Mouse (Mus musculus) myocyte (in vitro differentiated cells): Measurements from ENCODE around the gene Kif6. TPM values are rescaled to one million over a fixed set of nuclear protein-coding genes. Genes with fewer than 3 reads are reported as not detected.

Source experiments
- H3K27me3 ChIP-seq: one replicate; pipeline ENCODE4 v1.6.1; 2011; ENCODE audit not compliant: control insufficient read depth, insufficient read depth, insufficient read length
- H3K36me3 ChIP-seq: one replicate; pipeline ENCODE4 v1.6.1; 2011; ENCODE audit not compliant: control insufficient read depth, insufficient read depth
- H3K4me2 ChIP-seq: one replicate; pipeline ENCODE4 v1.6.1; 2011; ENCODE audit warnings: low read depth, control low read depth
- H3K4me3 ChIP-seq: one replicate; pipeline ENCODE4 v1.5.1; 2011; ENCODE audit warnings: mild to moderate bottlenecking, control low read depth, moderate library complexity
- H3K79me2 ChIP-seq: one replicate; pipeline ENCODE4 v1.6.1; 2011; ENCODE audit not compliant: control insufficient read depth, insufficient read depth
- H3ac ChIP-seq: one replicate; pipeline ENCODE4 v1.6.1; 2011; ENCODE audit not compliant: control insufficient read depth, insufficient read length
- CEBPB ChIP-seq: IDR thresholded peaks from 2 replicates; pipeline ENCODE4 v1.6.1; 2011; ENCODE audit warnings: mild to moderate bottlenecking, moderate library complexity; ENCODE audit not compliant: poor library complexity, insufficient read depth, severe bottlenecking
- E2F4 ChIP-seq: IDR thresholded peaks from one replicate; pipeline ENCODE4 v1.6.1; 2011; ENCODE audit warnings: mild to moderate bottlenecking, control low read depth, moderate library complexity; ENCODE audit not compliant: insufficient read depth
- MAX ChIP-seq: IDR thresholded peaks from one replicate; pipeline ENCODE4 v1.6.1; 2011; ENCODE audit warnings: low read depth, mild to moderate bottlenecking, control low read depth
- MYOD1 ChIP-seq, 3 experiments: IDR thresholded peaks; one replicate each; pipeline ENCODE4 v1.6.1; 2011; ENCODE audit warnings: control low read depth in 2 of 3, low read depth in 2 of 3, mild to moderate bottlenecking in 2 of 3, moderate library complexity in 1 of 3; ENCODE audit not compliant: insufficient read length in 2 of 3, control insufficient read depth in 1 of 3
- MYOG ChIP-seq, 3 experiments: IDR thresholded peaks; one replicate each; pipeline ENCODE4 v1.6.1; 2011; ENCODE audit warnings: control low read depth in 2 of 3, low read depth in 2 of 3, mild to moderate bottlenecking in 2 of 3; ENCODE audit not compliant: insufficient read length in 2 of 3, control insufficient read depth in 1 of 3, insufficient read depth in 1 of 3
- POLR2A ChIP-seq: IDR thresholded peaks from one replicate; pipeline ENCODE4 v1.6.1; 2011; ENCODE audit warnings: low read depth, mild to moderate bottlenecking, control low read depth, moderate library complexity; ENCODE audit not compliant: insufficient read length
- POLR2AphosphoS2 ChIP-seq: IDR thresholded peaks from one replicate; pipeline ENCODE4 v1.6.1; 2011; ENCODE audit warnings: low read depth, control low read depth; ENCODE audit not compliant: insufficient read length
- REST ChIP-seq: IDR thresholded peaks from one replicate; pipeline ENCODE4 v1.6.1; 2011; ENCODE audit warnings: mild to moderate bottlenecking, control low read depth, moderate library complexity; ENCODE audit not compliant: insufficient read depth, insufficient read length
- SRF ChIP-seq: IDR thresholded peaks from one replicate; pipeline ENCODE4 v1.6.1; 2011; ENCODE audit warnings: low read depth; ENCODE audit not compliant: control insufficient read depth, insufficient read length
- TCF12 ChIP-seq: IDR thresholded peaks from one replicate; pipeline ENCODE4 v1.6.1; 2011; ENCODE audit warnings: mild to moderate bottlenecking, control low read depth; ENCODE audit not compliant: poor library complexity, insufficient read depth, severe bottlenecking
- TCF3 ChIP-seq: IDR thresholded peaks from one replicate; pipeline ENCODE4 v1.6.1; 2011; ENCODE audit warnings: low read depth, control low read depth; ENCODE audit not compliant: insufficient read length
- USF1 ChIP-seq: IDR thresholded peaks from one replicate; pipeline ENCODE4 v1.6.1; 2011; ENCODE audit warnings: low read depth, mild to moderate bottlenecking, control low read depth, moderate library complexity
- polyA plus RNA-seq: library from polyadenylated mRNA; unstranded; fragments of >200 nt; fragmentation: generic; extraction: Trizol; gene quantifications from one replicate; pipeline ENCODE4 v1.2.1, GENCODE M21; 2012; ENCODE audit warnings: missing spikeins

Gene Kif6
- polyA plus RNA-seq, 1 experiment = 0.07 TPM

DNA sequence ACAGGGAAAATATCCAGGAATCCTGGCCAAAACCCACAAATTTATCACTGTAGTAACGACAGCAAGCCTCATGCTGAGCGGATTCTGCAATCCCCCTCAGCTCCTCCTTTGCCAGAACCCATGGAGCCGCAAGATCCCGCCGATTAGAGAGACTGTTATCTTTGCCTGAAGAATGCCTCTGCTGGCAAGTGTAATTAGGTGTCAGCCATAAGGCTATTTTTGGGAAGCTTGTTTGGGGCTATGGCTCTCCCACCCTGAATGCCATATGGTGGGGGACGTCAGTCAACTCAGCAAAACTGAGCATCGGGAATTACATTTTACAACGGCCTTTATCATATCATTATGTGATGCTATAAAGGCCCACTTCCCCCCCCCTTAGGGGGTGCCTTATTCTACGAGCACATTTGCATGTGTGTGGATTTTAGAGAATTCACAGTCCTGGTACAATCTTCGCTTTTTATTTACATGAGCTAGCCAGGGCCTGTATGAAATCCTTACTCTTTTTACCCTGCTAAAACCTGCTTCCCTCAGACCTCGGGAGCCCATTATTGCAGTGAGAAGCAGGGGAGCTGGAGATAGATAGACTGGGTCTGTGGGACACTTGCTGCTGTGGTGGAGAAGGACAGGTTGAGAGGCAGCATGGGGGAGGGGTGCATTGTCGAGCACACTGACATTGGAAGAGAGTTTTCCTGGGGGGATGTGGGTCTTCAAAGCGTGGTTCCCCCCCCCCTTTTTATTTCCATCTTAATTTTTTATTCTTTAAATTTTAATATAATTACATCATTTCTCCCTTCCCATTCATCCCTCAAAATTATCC lies 252.6 kb downstream of the Kif6 start:
- Histone ChIP-seq H3K36me3 (no peaks in the 10 kb centered on the region), H3K27me3 (no peaks in the 10 kb centered on the region), H3ac (no peak overlapping the region), H3K4me2 (no peak overlapping the region), H3K4me3 (no peak overlapping the region), H3K79me2 (no peaks in the 10 kb centered on the region)
- TF ChIP-seq E2F4 (no peak), REST (no peak), POLR2A (no peak), USF1 (no peak), CEBPB (no peak), MYOD1 (IDR thresholded peaks at IDR 0.05; ENCODE audit: control insufficient read depth in 1 of 3, insufficient read length in 2 of 3, low read depth in 2 of 3) (no peak), TCF3 (no peak), MAX (no peak), MYOG (IDR thresholded peaks at IDR 0.05; ENCODE audit: control insufficient read depth in 1 of 3, insufficient read depth in 1 of 3, insufficient read length in 2 of 3, low read depth in 2 of 3) (no peak), POLR2AphosphoS2 (no peak), TCF12 (no peak), SRF (no peak)

DNA sequence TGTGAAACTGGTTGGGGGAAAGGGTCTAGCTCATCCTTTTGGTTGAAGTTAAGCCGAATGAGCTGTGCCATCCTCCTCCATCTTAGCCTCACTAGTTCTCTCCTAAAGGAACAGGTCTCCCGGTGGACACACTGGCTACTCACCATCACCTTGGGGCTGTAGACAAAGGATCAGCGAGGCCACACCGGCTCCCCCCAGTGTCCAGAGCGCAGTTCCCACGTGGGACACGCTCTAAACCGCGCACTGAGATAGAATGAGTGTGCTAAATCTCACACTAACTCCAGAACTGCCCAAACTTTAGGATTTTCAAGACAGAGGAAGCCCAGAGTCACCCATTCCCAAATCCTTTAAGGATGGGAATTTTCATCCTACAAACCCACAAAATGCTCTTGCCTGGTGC lies 254.3 kb downstream of the Kif6 start:
- TF ChIP-seq CEBPB = no peak
- no peak for TF ChIP-seq REST
- no peak for TF ChIP-seq TCF12
- TF ChIP-seq MAX = no peak
- TF ChIP-seq SRF = no peak
- TF ChIP-seq E2F4 = no peak
- no peak for TF ChIP-seq MYOG (IDR thresholded peaks at IDR 0.05; ENCODE audit: control insufficient read depth in 1 of 3, insufficient read depth in 1 of 3, insufficient read length in 2 of 3, low read depth in 2 of 3)
- TF ChIP-seq MYOD1 (IDR thresholded peaks at IDR 0.05; ENCODE audit: control insufficient read depth in 1 of 3, insufficient read length in 2 of 3, low read depth in 2 of 3) = no peak
- TF ChIP-seq POLR2AphosphoS2 = no peak
- no peak for TF ChIP-seq TCF3
- no peak for TF ChIP-seq POLR2A
- TF ChIP-seq USF1 = no peak
- Histone ChIP-seq H3K36me3 (no peaks in the 10 kb centered on the region), H3K4me3 (no peak overlapping the region), H3K79me2 (no peaks in the 10 kb centered on the region), H3K27me3 (no peaks in the 10 kb centered on the region), H3ac (no peak overlapping the region), H3K4me2 (no peak overlapping the region)

DNA sequence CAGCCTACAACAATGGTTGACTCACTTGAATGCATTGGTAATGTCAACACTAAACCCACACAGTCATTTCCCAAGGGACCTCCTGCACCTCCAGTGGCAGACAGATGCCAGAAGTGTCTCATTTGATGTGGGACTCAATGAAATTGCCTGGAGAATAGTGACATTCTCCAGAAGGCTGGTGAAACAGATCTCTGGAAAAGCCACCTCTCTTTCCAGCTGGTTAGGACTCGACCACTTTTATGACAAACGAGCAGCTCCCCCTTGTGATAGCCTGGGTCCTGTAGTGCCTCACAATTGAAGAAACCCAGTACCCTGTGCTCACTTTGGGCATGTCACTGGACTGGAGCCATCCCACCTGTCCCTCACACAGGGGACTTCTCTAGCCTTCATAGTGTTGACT lies 257.4 kb downstream of the Kif6 start:
- H3K27me3 ChIP-seq = no peaks in the 10 kb centered on the region
- H3K36me3 ChIP-seq = no peaks in the 10 kb centered on the region
- H3ac ChIP-seq = no peak overlapping the region
- H3K4me2 ChIP-seq = no peak overlapping the region
- TF ChIP-seq POLR2AphosphoS2 = no peak
- TF ChIP-seq E2F4 = no peak
- no peak for TF ChIP-seq TCF12
- H3K79me2 ChIP-seq = no peaks in the 10 kb centered on the region
- H3K4me3 ChIP-seq = no peak overlapping the region

DNA sequence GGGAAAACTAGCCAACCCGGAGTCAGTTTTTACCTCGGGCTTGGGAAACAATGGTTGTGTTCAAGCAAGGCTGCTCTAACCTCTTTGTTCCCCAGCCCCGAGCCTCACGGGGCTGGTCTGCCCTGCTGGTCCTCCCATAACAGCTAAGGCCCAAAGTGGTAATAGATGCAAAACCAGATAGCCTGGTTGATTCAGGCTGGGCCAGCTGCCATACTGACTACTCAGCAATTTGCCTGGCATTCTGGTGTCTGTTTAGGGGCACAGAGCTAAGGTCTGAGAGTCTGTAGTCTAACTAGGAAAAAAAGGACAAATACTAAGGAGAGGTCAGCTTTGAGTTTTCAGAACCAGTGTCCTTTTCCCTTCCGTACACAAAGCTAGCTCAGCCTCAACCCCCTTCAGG lies 259.8 kb downstream of the Kif6 start:
- no peak overlapping the region for H3K4me3 ChIP-seq
- no peak overlapping the region for H3K4me2 ChIP-seq
- no peaks in the 10 kb centered on the region for H3K36me3 ChIP-seq
- H3K79me2 ChIP-seq = no peaks in the 10 kb centered on the region
- H3ac ChIP-seq = no peak overlapping the region
- TF ChIP-seq TCF3 = no peak
- TF ChIP-seq CEBPB = no peak
- TF ChIP-seq E2F4 = no peak
- no peak for TF ChIP-seq SRF
- TF ChIP-seq MYOD1 (IDR thresholded peaks at IDR 0.05; ENCODE audit: control insufficient read depth in 1 of 3, insufficient read length in 2 of 3, low read depth in 2 of 3) = no peak
- TF ChIP-seq POLR2AphosphoS2 = no peak
- no peak for TF ChIP-seq TCF12
- no peak for TF ChIP-seq POLR2A
- no peak for TF ChIP-seq MYOG (IDR thresholded peaks at IDR 0.05; ENCODE audit: control insufficient read depth in 1 of 3, insufficient read depth in 1 of 3, insufficient read length in 2 of 3, low read depth in 2 of 3)
- no peak for TF ChIP-seq MAX
- no peaks in the 10 kb centered on the region for H3K27me3 ChIP-seq

DNA sequence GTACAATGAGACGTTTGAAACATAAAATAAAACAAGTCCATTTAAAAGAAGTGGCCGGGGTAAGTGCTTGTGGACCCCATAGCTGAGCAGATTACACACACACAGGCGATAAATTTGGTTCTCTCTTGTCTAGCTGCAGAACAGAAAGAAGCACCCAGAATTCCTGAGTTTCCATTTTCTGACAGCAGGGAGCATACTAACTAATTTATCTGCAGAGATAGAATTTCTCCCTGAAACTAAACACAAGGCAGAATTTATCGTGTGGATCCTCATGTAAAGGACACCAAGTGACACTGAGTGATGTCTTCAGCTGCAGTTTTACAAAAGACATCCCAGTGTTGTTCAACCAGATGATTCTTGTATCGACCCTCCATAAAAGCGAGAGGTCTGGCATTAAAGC lies 260.5 kb downstream of the Kif6 start:
- Histone ChIP-seq H3K4me2 (no peak overlapping the region), H3K36me3 (no peaks in the 10 kb centered on the region), H3K27me3 (no peaks in the 10 kb centered on the region), H3ac (no peak overlapping the region), H3K79me2 (no peaks in the 10 kb centered on the region), H3K4me3 (no peak overlapping the region)
- TF ChIP-seq POLR2A = no peak
- TF ChIP-seq MYOD1 (IDR thresholded peaks at IDR 0.05; ENCODE audit: control insufficient read depth in 1 of 3, insufficient read length in 2 of 3, low read depth in 2 of 3) = no peak
- no peak for TF ChIP-seq MYOG (IDR thresholded peaks at IDR 0.05; ENCODE audit: control insufficient read depth in 1 of 3, insufficient read depth in 1 of 3, insufficient read length in 2 of 3, low read depth in 2 of 3)
- no peak for TF ChIP-seq REST
- TF ChIP-seq TCF12 = no peak
- TF ChIP-seq TCF3 = no peak
- TF ChIP-seq E2F4 = no peak
- TF ChIP-seq USF1 = no peak
- TF ChIP-seq SRF = no peak
